Mouse (Mus musculus) liver, embryonic 15.5 days (tissue): ENCODE data around the gene Cpsf6. TPM values are rescaled to one million over a fixed set of nuclear protein-coding genes. Genes with fewer than 3 reads are reported as not detected.

Experiments
- ATAC-seq: fragments of 200-750 bp; cut with Nextera tagmentation; 2 replicates; pipeline ENCODE4 v1.8.0; 2017; ENCODE audit warnings: moderate number of reproducible peaks, mild to moderate bottlenecking, moderate library complexity; ENCODE audit not compliant: insufficient read depth
- H3K27ac ChIP-seq: fragments of 300-500 bp; sonication (generic); replicated peaks from 2 replicates; pipeline ENCODE4 v1.5.1; 2015; ENCODE audit warnings: mild to moderate bottlenecking, inconsistent platforms
- H3K27me3 ChIP-seq: fragments of 300-500 bp; sonication (generic); 2 replicates; pipeline ENCODE4 v1.6.1; 2015; ENCODE audit warnings: mild to moderate bottlenecking, inconsistent platforms
- H3K36me3 ChIP-seq: fragments of 300-500 bp; sonication (generic); replicated peaks from 2 replicates; pipeline ENCODE4 v1.6.1; 2015; ENCODE audit warnings: moderate library complexity, mild to moderate bottlenecking, inconsistent platforms
- H3K4me1 ChIP-seq: fragments of 300-500 bp; sonication (generic); replicated peaks from 2 replicates; pipeline ENCODE4 v1.6.1; 2015; ENCODE audit warnings: inconsistent platforms
- H3K4me2 ChIP-seq: fragments of 300-500 bp; sonication (generic); 2 replicates; pipeline ENCODE4 v1.6.1; 2015; ENCODE audit warnings: moderate library complexity, mild to moderate bottlenecking, inconsistent platforms
- H3K4me3 ChIP-seq: fragments of 300-500 bp; sonication (generic); replicated peaks from 2 replicates; pipeline ENCODE4 v1.5.1; 2015; ENCODE audit warnings: mild to moderate bottlenecking, inconsistent platforms
- H3K9ac ChIP-seq: fragments of 300-500 bp; sonication (generic); 2 replicates; pipeline ENCODE4 v1.6.1; 2015; ENCODE audit warnings: moderate library complexity, mild to moderate bottlenecking, inconsistent platforms
- H3K9me3 ChIP-seq: fragments of 300-500 bp; sonication (generic); replicated peaks from 2 replicates; pipeline ENCODE4 v1.6.1; 2016; ENCODE audit warnings: inconsistent platforms
- WGBS: fragments of 180-500 bp; shearing (Covaris S2); methylation state at CpG from one replicate; pipeline ENCODE4 v1.1.7; 2015; ENCODE audit warnings: mixed read lengths; ENCODE audit not compliant: insufficient replicate concordance; 5-methylcytosine and 5-hydroxymethylcytosine counted together
- polyA plus RNA-seq: library from polyadenylated mRNA; unstranded; fragments of >200 nt; fragmentation: Nextera tagmentation; extraction: Ambion mirVana; gene quantifications from 2 replicates; pipeline ENCODE4 v1.2.1, GENCODE M21; 2015

Cpsf6 gene
- polyA plus RNA-seq, 1 experiment from 2014 or later, result 51.3 TPM

DNA sequence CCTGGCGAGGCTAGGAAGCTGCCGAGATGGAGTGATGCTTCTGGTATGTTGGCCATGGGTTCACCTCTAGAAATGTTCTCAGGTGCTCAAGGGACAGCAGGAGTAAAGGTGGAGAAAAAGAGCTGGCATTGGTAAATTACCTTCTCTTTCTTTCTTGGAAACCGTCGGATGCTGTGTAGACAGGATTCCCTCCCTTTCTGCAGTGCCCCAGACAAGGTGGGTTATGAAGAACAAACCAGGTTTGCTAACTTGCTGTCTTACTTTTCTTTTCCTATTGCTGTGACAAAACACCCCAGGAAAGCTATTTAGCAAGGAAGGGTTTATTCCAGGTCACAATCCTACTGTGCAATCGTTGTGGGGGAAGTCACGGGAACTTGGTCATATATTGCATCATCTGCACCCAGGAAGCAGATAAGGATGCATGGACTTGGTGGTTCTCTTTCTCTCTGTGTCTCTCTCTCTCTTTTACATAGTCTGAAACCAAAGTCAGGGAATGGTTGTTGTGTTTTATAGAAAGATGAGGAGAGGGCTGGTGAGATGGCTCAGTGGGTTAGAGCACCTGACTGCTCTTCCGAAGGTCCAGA lies 32.8 kb upstream of the Cpsf6 start:
- no peaks in the 10 kb centered on the region for H3K27me3 ChIP-seq
- H3K9me3 ChIP-seq, result no peaks in the 10 kb centered on the region
- peak; percentile 30; the same call in 1 of the 2 replicates for ATAC-seq
- 0 out of 2 replicates have a peak overlapping the region, but pooled peaks have one; percentile 2 for H3K4me2 ChIP-seq
- 57% methylated on average over 7 of the region's 7 CpGs for WGBS
- H3K4me1 ChIP-seq, result peaks cover 27% of the 10 kb centered on the region
- H3K27ac ChIP-seq, result peak overlapping the region; percentile 38
- H3K36me3 ChIP-seq, result no peaks in the 10 kb centered on the region
- H3K4me3 ChIP-seq, result no peak overlapping the region
- H3K9ac ChIP-seq, result no peak overlapping the region

DNA sequence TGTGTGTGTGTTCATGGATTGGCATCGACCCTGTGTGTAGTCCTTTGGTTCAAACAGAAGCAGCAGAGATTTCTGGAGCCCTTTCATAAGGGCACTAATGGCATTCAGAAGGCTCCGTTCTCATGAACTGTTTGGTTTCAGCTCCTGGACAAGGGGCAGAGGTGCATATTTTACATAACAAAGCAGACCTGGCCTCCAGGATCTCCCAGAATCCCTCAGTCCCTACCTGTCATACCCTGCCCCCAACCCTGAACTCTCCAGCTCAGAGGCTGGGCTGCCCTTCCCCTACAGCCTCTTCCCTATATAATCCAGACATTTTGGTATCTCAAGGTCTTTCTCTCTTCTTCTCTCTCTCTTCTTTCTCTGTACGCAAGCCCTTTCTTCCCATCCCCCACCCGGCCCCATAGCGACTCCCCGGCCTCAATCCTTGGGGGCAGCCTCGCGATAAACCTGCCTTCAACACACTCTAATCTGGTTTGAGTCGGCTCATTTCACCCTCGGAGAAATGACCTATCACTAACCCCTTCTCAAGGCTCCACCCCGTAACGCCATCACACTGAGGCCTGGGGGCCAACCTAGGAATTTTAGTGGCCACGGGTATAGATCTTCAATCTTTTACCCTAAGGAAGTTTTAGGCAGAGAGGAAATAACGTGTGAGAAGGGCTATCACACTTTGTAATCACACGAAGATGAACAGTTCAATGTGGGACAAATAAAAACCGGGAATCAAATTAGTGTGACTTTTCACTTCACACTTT lies 32.1 kb upstream of the Cpsf6 start:
- Histone ChIP-seq H3K36me3 (no peaks in the 10 kb centered on the region), H3K4me3 (no peak overlapping the region), H3K27ac (peak overlapping the region; percentile 38), H3K27me3 (no peaks in the 10 kb centered on the region), H3K4me1 (peaks cover 21% of the 10 kb centered on the region), H3K9ac (no peak overlapping the region), H3K9me3 (no peaks in the 10 kb centered on the region), H3K4me2 (0 out of 2 replicates have a peak overlapping the region, but pooled peaks have one; percentile 2)
- ATAC-seq, result no peak
- 30% methylated on average over 16 of the region's 16 CpGs for WGBS

GRCm38 (mm10) chr10:117411131-117411530 lies 31.3 kb upstream of the Cpsf6 start:
- Histone ChIP-seq H3K4me2 (no peak overlapping the region), H3K27me3 (no peaks in the 10 kb centered on the region), H3K36me3 (no peaks in the 10 kb centered on the region), H3K9me3 (no peaks in the 10 kb centered on the region), H3K9ac (no peak overlapping the region), H3K4me3 (no peak overlapping the region), H3K4me1 (peaks cover 20% of the 10 kb centered on the region), H3K27ac (no peak overlapping the region)
- ATAC-seq, result no peak
- WGBS, result 69% methylated on average over 6 of the region's 6 CpGs

DNA sequence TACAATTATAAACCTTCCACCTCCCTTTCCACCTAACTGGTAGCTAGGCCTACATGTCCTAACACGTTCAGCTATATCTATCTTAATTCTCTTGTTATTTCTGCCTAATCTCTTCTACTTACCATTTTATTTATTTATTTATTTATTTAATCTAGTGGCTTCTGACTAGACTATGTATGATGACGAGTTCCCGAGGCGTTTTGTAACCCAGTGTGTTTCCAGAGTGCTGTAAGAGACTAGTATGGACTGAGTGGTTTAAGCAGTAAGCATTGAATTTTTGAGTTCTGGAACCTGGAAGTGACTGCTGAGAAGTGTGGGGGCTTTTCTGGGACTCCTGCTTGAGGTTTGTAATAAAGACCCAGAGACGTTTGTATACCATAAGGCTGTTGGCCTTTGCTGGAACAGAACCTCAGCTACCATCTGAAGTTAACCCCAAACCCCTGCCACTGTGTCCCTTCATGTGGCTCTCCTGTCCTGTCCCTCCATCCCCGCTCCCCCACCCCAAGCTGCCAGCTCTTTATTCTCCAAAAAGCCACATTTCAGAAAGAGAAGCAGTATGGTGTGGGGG lies 30.8 kb upstream of the Cpsf6 start:
- no peak overlapping the region for H3K4me3 ChIP-seq

GRCm38 (mm10) chr10:117409373-117410354 lies 29.8 kb upstream of the Cpsf6 start:
- H3K9ac ChIP-seq, result no peak overlapping the region

More for the DNA sequence above, 30.8 kb upstream of the Cpsf6 start:
- Histone ChIP-seq H3K9ac (no peak overlapping the region), H3K9me3 (no peaks in the 10 kb centered on the region), H3K4me1 (peaks cover 20% of the 10 kb centered on the region), H3K27ac (no peak overlapping the region), H3K4me2 (no peak overlapping the region), H3K36me3 (no peaks in the 10 kb centered on the region), H3K27me3 (no peaks in the 10 kb centered on the region)
- 61% methylated on average over 6 of the region's 6 CpGs for WGBS
- ATAC-seq, result no peak

GRCm38 (mm10) chr10:117408545-117409372 lies 28.9 kb upstream of the Cpsf6 start:
- no peak overlapping the region for H3K4me3 ChIP-seq
- peaks cover 20% of the 10 kb centered on the region for H3K4me1 ChIP-seq
- H3K9ac ChIP-seq, result no peak overlapping the region
- no peaks in the 10 kb centered on the region for H3K27me3 ChIP-seq
- no peaks in the 10 kb centered on the region for H3K9me3 ChIP-seq
- no peaks in the 10 kb centered on the region for H3K36me3 ChIP-seq
- ATAC-seq, result no peak
- H3K27ac ChIP-seq, result no peak overlapping the region
- no peak overlapping the region for H3K4me2 ChIP-seq
- 67% methylated on average over 7 of the region's 7 CpGs for WGBS

More at GRCm38 (mm10) chr10:117409373-117410354, 29.8 kb upstream of the Cpsf6 start:
- no peak for ATAC-seq
- Histone ChIP-seq H3K4me2 (peak overlapping the region; percentile 21; the same call in 1 of the 2 replicates), H3K27me3 (no peaks in the 10 kb centered on the region), H3K9me3 (no peaks in the 10 kb centered on the region), H3K4me3 (no peak overlapping the region), H3K27ac (no peak overlapping the region), H3K36me3 (no peaks in the 10 kb centered on the region), H3K4me1 (peaks cover 20% of the 10 kb centered on the region)
- WGBS, result 21% methylated on average over 21 of the region's 21 CpGs

DNA sequence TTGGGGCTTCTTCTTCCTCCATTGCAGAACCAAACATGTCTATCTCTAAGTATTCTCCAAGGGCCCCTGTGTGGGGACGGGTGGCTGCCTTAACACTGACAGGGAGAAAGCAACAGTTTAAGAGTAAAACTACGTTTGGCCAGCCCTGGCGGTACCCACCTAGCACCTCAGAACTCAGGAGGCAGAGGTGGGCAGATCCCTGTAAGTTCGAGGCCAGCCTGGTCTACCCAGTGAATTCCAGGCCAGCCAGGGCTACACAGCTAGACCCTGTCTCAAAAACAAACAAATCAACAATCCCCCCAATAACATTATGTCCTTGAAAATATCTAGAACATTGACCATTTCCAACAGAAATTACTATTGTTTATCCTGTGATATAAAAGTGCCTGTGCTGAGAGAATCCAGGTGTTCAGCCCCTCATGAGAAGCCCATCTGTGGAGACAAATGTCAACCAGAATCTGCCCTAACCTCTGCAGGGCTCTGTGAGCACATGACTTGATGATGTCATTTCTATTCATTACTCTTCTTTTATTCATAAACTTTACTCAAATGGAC lies 28.0 kb upstream of the Cpsf6 start:
- no peak overlapping the region for H3K27ac ChIP-seq
- WGBS, result 64% methylated on average over 4 of the region's 4 CpGs
- H3K4me3 ChIP-seq, result no peak overlapping the region
- no peaks in the 10 kb centered on the region for H3K36me3 ChIP-seq
- no peaks in the 10 kb centered on the region for H3K9me3 ChIP-seq
- no peak for ATAC-seq
- no peak overlapping the region for H3K4me2 ChIP-seq
- H3K9ac ChIP-seq, result no peak overlapping the region
- no peaks in the 10 kb centered on the region for H3K27me3 ChIP-seq
- peaks cover 20% of the 10 kb centered on the region for H3K4me1 ChIP-seq

- H3K27ac ChIP-seq, result no peak overlapping the region
Observed at GRCm38 (mm10) chr10:117406843-117407733, 27.3 kb upstream of the Cpsf6 start.

GRCm38 (mm10) chr10:117406283-117406588 lies 26.4 kb upstream of the Cpsf6 start:
- no peak overlapping the region for H3K4me3 ChIP-seq

More at GRCm38 (mm10) chr10:117406843-117407733, 27.3 kb upstream of the Cpsf6 start:
- Histone ChIP-seq H3K4me2 (no peak overlapping the region), H3K27me3 (no peaks in the 10 kb centered on the region), H3K4me1 (peaks cover 15% of the 10 kb centered on the region), H3K9me3 (no peaks in the 10 kb centered on the region), H3K36me3 (no peaks in the 10 kb centered on the region), H3K9ac (no peak overlapping the region), H3K4me3 (no peak overlapping the region)
- 72% methylated on average over 8 of the region's 8 CpGs for WGBS
- no peak for ATAC-seq

More at GRCm38 (mm10) chr10:117406283-117406588, 26.4 kb upstream of the Cpsf6 start:
- Histone ChIP-seq H3K9ac (no peak overlapping the region), H3K27ac (no peak overlapping the region), H3K36me3 (no peaks in the 10 kb centered on the region), H3K4me2 (no peak overlapping the region), H3K4me1 (peaks cover 11% of the 10 kb centered on the region), H3K27me3 (no peaks in the 10 kb centered on the region), H3K9me3 (no peaks in the 10 kb centered on the region)
- WGBS, result 72% methylated on average over 5 of the region's 5 CpGs
- no peak for ATAC-seq
